Mouse (Mus musculus): ENCODE measurements at regions not wholly inside any gene's neighbourhood (a gene's known extent, or its start where the extent isn't known, plus 50 kb on each side); places are given as distances from the start of the nearest gene placed in this dataset.

DNA sequence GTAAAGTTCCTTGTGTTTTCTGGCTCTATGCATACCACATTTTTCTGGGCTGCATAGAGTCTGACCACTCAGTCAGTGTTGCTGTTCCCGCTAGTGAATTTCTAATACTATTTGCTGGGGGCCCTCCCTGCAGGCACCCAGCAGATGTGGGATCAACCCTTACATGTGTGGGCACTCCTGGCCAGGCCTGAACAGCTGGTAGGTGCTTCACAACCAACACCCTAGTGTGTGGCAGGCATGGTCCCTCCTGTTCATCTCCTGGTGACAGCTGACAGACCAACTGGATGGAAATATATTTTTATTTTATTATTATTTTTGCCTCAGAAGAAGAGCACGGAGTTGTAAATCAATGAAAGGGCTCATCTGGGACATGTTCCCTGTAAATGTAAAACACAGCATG is 154.4 kb upstream of the Sulf2 start:
- Histone ChIP-seq H3K27me3 (ENCODE audit: control insufficient read depth, insufficient read depth, low read length) (no peaks in the 10 kb centered on the region), H3K4me1 (ENCODE audit: control insufficient read depth, insufficient read depth, low read length) (peaks cover 13% of the 10 kb centered on the region; the same call in 1 of the 2 replicates)
- WGBS: 93% methylated on average over 2 of the region's 2 CpGs

DNA sequence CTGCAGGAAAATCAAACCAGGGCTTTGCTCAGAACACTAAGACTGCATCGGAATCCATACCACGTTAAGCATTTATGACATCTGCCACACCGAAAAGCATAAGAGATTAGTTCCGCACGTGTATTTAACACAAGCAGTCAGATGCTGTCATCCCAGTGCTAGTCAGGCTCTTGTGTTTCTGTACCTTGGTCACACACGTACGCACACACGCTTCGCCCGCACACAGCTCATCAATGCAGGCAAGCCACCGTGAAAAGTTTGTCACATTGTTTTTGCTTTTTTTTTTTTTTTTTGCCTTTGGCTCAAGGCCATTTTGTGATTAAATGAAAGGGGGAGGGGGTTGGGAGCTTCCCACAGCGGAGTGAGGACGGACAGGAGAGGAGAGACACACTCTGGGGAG is 152.1 kb upstream of the Sulf2 start:
- no peak overlapping the region for H3K9ac ChIP-seq (ENCODE audit: low read depth, low read length)
- ATAC-seq (ENCODE audit: low FRiP score, low TSS enrichment): no peak
- 61% methylated on average over 13 of the region's 13 CpGs for WGBS

More for the DNA sequence above, 154.4 kb upstream of the Sulf2 start:
- Histone ChIP-seq H3K4me3 (ENCODE audit: low read length) (no peak overlapping the region), H3K36me3 (ENCODE audit: control insufficient read depth, insufficient read depth, low read length) (no peaks in the 10 kb centered on the region), H3K4me2 (replicated peaks; ENCODE audit: low read depth, low read length) (no peak overlapping the region), H3K27ac (ENCODE audit: low read depth, low read length) (no peak overlapping the region), H3K9ac (ENCODE audit: low read depth, low read length) (no peak overlapping the region), H3K9me3 (ENCODE audit: control insufficient read depth, low read length) (no peaks in the 10 kb centered on the region)
- ATAC-seq (ENCODE audit: low FRiP score, low TSS enrichment): no peak

DNA sequence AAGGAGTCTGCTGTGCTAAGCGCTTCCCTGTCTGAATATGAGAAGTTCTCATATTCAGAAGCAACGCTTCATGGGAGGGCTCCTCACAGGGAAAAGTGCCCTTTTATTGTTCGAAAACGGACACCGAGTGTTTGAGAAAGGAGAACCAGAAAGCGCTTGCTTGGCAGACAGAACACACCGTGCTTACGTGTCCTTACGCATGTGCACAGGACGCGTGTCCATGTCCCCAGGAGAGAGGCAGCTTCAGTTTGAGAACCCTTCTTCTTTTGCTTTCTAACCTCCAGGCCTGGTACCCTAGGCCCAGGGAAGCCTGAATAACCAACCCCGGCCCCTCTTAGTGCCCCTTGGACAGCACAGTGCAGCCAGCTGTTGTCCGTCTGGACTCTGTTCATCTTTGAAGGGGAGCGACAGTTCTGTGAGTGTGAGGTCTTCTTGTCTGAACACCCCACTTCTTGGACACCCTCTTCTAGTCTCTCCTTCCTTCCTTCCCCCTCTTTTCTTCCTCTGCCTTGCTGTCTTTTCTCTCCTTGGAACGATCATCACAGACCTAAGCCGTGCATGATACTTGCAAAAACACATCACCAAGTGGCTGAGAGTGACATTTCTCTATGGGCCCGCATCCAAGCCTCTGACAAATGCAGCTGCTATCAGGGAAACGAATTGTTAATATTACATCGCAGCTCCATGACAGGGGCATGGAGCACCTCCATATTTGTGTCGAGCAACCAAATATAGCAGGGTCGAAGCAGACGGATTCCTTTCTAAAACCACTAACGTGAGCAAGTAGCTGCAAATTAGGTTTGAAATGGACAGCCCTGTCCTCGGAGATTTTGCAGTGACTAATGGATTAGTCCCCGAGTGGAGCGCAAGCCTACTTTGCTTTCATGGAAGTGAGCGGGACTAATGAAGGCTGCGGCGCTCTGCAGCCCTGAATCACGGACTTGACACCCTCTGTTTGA is 149.9 kb upstream of the Sulf2 start:
- Histone ChIP-seq H3K4me1 (ENCODE audit: control insufficient read depth, insufficient read depth, low read length) (peaks cover 13% of the 10 kb centered on the region; the same call in 1 of the 2 replicates), H3K4me3 (ENCODE audit: low read length) (no peak overlapping the region), H3K27ac (ENCODE audit: low read depth, low read length) (peak overlapping the region; percentile 42; the same call in 1 of the 2 replicates), H3K9me3 (ENCODE audit: control insufficient read depth, low read length) (no peaks in the 10 kb centered on the region; the same call in 1 of the 2 replicates), H3K9ac (ENCODE audit: low read depth, low read length) (no peak overlapping the region), H3K36me3 (ENCODE audit: control insufficient read depth, insufficient read depth, low read length) (no peaks in the 10 kb centered on the region), H3K27me3 (ENCODE audit: control insufficient read depth, insufficient read depth, low read length) (no peaks in the 10 kb centered on the region), H3K4me2 (replicated peaks; ENCODE audit: low read depth, low read length) (no peak overlapping the region)
- ATAC-seq (ENCODE audit: low FRiP score, low TSS enrichment): no peak
- WGBS: 74% methylated on average over 30 of the region's 30 CpGs

More for the DNA sequence above, 152.1 kb upstream of the Sulf2 start:
- no peaks in the 10 kb centered on the region for H3K9me3 ChIP-seq (ENCODE audit: control insufficient read depth, low read length)
- no peak overlapping the region for H3K4me2 ChIP-seq (replicated peaks; ENCODE audit: low read depth, low read length)
- no peak overlapping the region for H3K27ac ChIP-seq (ENCODE audit: low read depth, low read length)
- peaks cover 13% of the 10 kb centered on the region; the same call in 1 of the 2 replicates for H3K4me1 ChIP-seq (ENCODE audit: control insufficient read depth, insufficient read depth, low read length)
- no peaks in the 10 kb centered on the region for H3K36me3 ChIP-seq (ENCODE audit: control insufficient read depth, insufficient read depth, low read length)
- no peak overlapping the region for H3K4me3 ChIP-seq (ENCODE audit: low read length)
- H3K27me3 ChIP-seq (ENCODE audit: control insufficient read depth, insufficient read depth, low read length): no peaks in the 10 kb centered on the region

DNA sequence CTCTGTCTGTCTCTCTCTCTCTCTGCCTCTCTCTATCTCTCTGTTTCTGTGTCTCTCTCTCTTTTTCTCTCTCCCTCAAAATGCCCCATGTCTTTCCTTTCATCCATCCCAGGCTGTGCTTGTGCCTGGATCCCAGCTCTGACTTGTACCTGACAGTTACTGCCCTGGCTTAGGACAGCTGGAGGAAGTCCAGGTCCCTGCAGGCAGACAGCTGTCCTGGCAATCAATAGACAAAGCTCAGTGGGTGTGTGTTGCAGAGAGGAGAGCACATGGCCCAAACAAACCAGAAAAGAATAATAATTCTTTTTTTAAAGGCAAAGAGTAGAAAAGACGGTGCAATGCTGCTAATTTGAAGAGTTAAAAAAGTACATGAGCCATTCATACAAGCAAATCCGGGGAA is 148.4 kb upstream of the Sulf2 start:
- no peak overlapping the region for H3K4me3 ChIP-seq (ENCODE audit: low read length)
- no peak overlapping the region for H3K9ac ChIP-seq (ENCODE audit: low read depth, low read length)
- ATAC-seq (ENCODE audit: low FRiP score, low TSS enrichment): no peak
- H3K9me3 ChIP-seq (ENCODE audit: control insufficient read depth, low read length): no peaks in the 10 kb centered on the region; the same call in 1 of the 2 replicates
- no peaks in the 10 kb centered on the region for H3K36me3 ChIP-seq (ENCODE audit: control insufficient read depth, insufficient read depth, low read length)
- 75% methylated on average over 2 of the region's 2 CpGs for WGBS
- no peaks in the 10 kb centered on the region for H3K27me3 ChIP-seq (ENCODE audit: control insufficient read depth, insufficient read depth, low read length)
- peaks cover 13% of the 10 kb centered on the region; the same call in 1 of the 2 replicates for H3K4me1 ChIP-seq (ENCODE audit: control insufficient read depth, insufficient read depth, low read length)
- H3K27ac ChIP-seq (ENCODE audit: low read depth, low read length): no peak overlapping the region
- H3K4me2 ChIP-seq (replicated peaks; ENCODE audit: low read depth, low read length): no peak overlapping the region

DNA sequence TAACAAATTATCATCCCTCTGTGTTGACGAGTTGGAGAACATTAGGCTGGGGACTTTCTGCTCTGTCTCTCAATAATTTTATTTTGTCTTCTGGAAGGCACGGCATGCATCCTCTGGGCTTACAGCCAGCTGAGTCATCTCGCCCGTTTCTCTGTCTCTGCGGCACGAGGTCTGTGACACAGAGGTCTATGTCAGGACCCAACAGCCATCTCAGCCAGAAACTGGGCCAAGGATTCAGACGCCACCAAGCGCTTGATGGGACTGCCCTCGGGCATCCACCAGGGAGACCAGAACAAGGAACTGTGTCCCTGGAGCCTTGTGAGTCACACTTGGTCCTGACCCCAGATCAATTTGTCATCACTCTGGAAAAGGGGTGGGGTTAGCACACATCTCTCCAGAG is 145.7 kb upstream of the Sulf2 start:
- WGBS: 67% methylated on average over 9 of the region's 9 CpGs
- Histone ChIP-seq H3K4me1 (ENCODE audit: control insufficient read depth, insufficient read depth, low read length) (0 out of 2 replicates have a peak, but pooled peaks cover 4% of the 10 kb centered on the region), H3K9me3 (ENCODE audit: control insufficient read depth, low read length) (no peaks in the 10 kb centered on the region; the same call in 1 of the 2 replicates), H3K4me3 (ENCODE audit: low read length) (no peak overlapping the region), H3K36me3 (ENCODE audit: control insufficient read depth, insufficient read depth, low read length) (no peaks in the 10 kb centered on the region), H3K9ac (ENCODE audit: low read depth, low read length) (no peak overlapping the region), H3K4me2 (replicated peaks; ENCODE audit: low read depth, low read length) (no peak overlapping the region), H3K27ac (ENCODE audit: low read depth, low read length) (no peak overlapping the region), H3K27me3 (ENCODE audit: control insufficient read depth, insufficient read depth, low read length) (no peaks in the 10 kb centered on the region)
- no peak for ATAC-seq (ENCODE audit: low FRiP score, low TSS enrichment)

DNA sequence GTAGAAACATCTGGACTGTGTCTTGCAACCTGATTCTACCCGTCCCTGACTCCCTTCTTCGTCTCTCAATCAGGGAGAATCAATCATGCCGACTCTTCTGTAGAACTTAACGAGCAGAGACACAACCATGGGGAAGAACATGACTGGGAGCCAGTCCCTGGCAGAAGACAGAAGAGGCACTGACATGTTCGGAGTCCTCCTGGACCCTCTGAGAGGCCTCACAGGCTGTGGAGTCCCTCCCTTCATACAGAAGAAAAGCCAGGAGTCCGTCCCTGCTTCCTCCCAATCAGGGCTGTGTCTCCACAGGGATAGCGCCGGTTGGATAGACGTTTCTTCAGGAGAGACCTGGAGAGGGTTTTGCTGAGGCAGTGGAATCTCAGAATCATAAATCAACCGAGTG is 139.2 kb upstream of the Sulf2 start:
- no peak overlapping the region for H3K9ac ChIP-seq (ENCODE audit: low read depth, low read length)
- no peaks in the 10 kb centered on the region for H3K9me3 ChIP-seq (ENCODE audit: control insufficient read depth, low read length)
- 14% methylated on average over 10 of the region's 10 CpGs for WGBS
- peaks cover 46% of the 10 kb centered on the region for H3K4me1 ChIP-seq (ENCODE audit: control insufficient read depth, insufficient read depth, low read length)
- ATAC-seq (ENCODE audit: low FRiP score, low TSS enrichment): 0 out of 2 replicates have a peak, but pooled peaks have one; percentile 8
- no peak overlapping the region for H3K4me3 ChIP-seq (ENCODE audit: low read length)
- no peaks in the 10 kb centered on the region for H3K36me3 ChIP-seq (ENCODE audit: control insufficient read depth, insufficient read depth, low read length)
- no peaks in the 10 kb centered on the region for H3K27me3 ChIP-seq (ENCODE audit: control insufficient read depth, insufficient read depth, low read length)
- H3K4me2 ChIP-seq (replicated peaks; ENCODE audit: low read depth, low read length): no peak overlapping the region
- peak overlapping the region; percentile 37 for H3K27ac ChIP-seq (ENCODE audit: low read depth, low read length)

DNA sequence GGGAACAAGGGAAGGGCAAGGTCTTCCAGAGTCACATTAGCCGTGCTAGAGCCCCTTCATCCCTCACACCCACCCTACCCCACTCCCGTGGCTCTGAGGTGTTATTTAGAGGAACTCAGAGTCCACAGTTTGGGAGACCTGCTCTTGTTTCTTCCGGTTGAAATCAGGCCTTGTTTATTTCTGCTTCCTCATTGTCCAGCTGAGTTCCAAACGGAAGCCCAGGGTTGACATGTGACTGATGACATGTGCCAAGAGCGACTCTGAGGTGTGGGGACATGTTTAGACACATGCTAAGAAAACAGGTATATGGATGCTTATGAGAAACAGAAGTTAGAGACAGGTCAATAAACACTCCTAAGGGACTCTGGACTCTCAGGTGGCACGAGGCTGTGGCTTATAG is 137.5 kb upstream of the Sulf2 start:
- no peak overlapping the region for H3K9ac ChIP-seq (ENCODE audit: low read depth, low read length)

DNA sequence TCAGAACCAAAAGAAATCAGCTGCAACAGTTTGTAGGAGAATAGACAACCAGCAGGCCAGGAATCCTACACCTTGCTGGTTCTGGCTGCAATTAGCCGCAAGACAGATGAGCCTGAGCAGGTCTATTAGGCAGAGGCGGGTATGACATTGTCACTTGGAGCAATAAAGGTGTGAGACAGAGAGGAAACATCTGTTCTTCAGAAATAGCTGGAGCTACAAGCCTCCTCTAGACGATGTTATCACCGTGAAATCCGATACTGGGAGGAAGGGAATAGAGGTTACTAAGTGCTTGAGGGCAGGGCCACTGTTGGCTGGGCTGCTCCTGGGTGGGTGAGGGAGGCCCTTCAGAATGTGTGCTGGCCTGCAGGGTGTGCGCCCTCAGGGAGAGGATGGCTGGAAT is 135.8 kb upstream of the Sulf2 start:
- ATAC-seq (ENCODE audit: low FRiP score, low TSS enrichment): peak; percentile 89
- 5% methylated on average over 6 of the region's 6 CpGs for WGBS
- Histone ChIP-seq H3K4me2 (replicated peaks; ENCODE audit: low read depth, low read length) (peak overlapping the region; percentile 13; the same call in 1 of the 2 replicates), H3K4me3 (ENCODE audit: low read length) (no peak overlapping the region), H3K27ac (ENCODE audit: low read depth, low read length) (peak overlapping the region; percentile 69; the same call in 1 of the 2 replicates), H3K36me3 (ENCODE audit: control insufficient read depth, insufficient read depth, low read length) (no peaks in the 10 kb centered on the region), H3K4me1 (ENCODE audit: control insufficient read depth, insufficient read depth, low read length) (peaks cover 50% of the 10 kb centered on the region), H3K9ac (ENCODE audit: low read depth, low read length) (no peak overlapping the region), H3K9me3 (ENCODE audit: control insufficient read depth, low read length) (no peaks in the 10 kb centered on the region), H3K27me3 (ENCODE audit: control insufficient read depth, insufficient read depth, low read length) (0 out of 2 replicates have a peak, but pooled peaks cover 3% of the 10 kb centered on the region)

More for the DNA sequence above, 137.5 kb upstream of the Sulf2 start:
- 78% methylated on average over 6 of the region's 6 CpGs for WGBS
- ATAC-seq (ENCODE audit: low FRiP score, low TSS enrichment): no peak
- Histone ChIP-seq H3K27ac (ENCODE audit: low read depth, low read length) (no peak overlapping the region), H3K4me1 (ENCODE audit: control insufficient read depth, insufficient read depth, low read length) (peaks cover 50% of the 10 kb centered on the region), H3K36me3 (ENCODE audit: control insufficient read depth, insufficient read depth, low read length) (no peaks in the 10 kb centered on the region), H3K4me2 (replicated peaks; ENCODE audit: low read depth, low read length) (no peak overlapping the region), H3K9me3 (ENCODE audit: control insufficient read depth, low read length) (no peaks in the 10 kb centered on the region), H3K27me3 (ENCODE audit: control insufficient read depth, insufficient read depth, low read length) (no peaks in the 10 kb centered on the region), H3K4me3 (ENCODE audit: low read length) (no peak overlapping the region)

DNA sequence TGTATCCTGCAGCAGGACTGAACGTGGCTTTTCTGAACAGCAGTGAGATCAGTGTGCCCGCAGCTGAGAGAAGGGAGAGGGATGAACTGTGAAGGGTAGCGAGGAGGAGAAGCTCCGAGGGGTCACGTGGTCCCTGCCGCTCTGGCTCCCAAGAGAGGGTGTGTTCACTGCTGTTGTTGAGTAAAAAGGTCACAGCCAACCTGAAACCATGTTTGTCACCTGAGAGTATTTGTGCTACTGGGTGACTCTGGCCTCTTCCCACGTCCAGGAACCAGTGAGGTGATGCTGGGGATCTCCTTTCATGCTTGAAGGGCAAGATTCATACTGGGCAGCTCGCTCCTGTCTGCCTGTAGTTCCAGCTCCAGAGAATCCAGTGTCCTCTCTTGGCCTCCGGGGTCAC is 135.4 kb upstream of the Sulf2 start:
- no peak overlapping the region for H3K4me3 ChIP-seq (ENCODE audit: low read length)
- 0 out of 2 replicates have a peak, but pooled peaks cover 3% of the 10 kb centered on the region for H3K27me3 ChIP-seq (ENCODE audit: control insufficient read depth, insufficient read depth, low read length)
- WGBS: 8% methylated on average over 9 of the region's 9 CpGs
- no peaks in the 10 kb centered on the region for H3K9me3 ChIP-seq (ENCODE audit: control insufficient read depth, low read length)
- no peak overlapping the region for H3K9ac ChIP-seq (ENCODE audit: low read depth, low read length)
- peak; percentile 54 for ATAC-seq (ENCODE audit: low FRiP score, low TSS enrichment)
- no peaks in the 10 kb centered on the region for H3K36me3 ChIP-seq (ENCODE audit: control insufficient read depth, insufficient read depth, low read length)
- peaks cover 47% of the 10 kb centered on the region for H3K4me1 ChIP-seq (ENCODE audit: control insufficient read depth, insufficient read depth, low read length)
- peak overlapping the region; percentile 69 for H3K27ac ChIP-seq (ENCODE audit: low read depth, low read length)
- H3K4me2 ChIP-seq (replicated peaks; ENCODE audit: low read depth, low read length): no peak overlapping the region; the same call in 1 of the 2 replicates

Measured in kidney, embryonic 14.5 days (tissue).